Mouse (Mus musculus): ENCODE measurements at regions not wholly inside any gene's neighbourhood (a gene's known extent, or its start where the extent isn't known, plus 50 kb on each side); places are given as distances from the start of the nearest gene placed in this dataset.
"Not testable (repeated sequence)": the region's sequence is repeated elsewhere in the genome, so short reads cannot be mapped to it uniquely, and the experiment has no call there.

DNA sequence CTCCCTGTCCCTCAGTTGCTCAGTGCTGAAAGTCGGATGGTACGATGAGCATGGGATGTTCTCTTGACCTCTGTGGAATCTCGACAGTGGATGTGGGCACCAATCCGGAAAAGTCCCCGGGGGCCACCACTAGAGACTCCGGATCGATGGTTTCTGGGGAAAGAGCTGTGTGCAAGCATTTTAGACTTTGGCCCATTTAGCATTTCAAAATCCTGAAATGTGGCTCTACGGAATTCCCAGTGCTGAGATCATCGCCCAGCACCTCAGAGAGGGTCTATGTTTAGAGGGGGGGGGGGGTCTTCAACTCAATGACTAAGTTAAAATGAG lies 68.6 kb downstream of the Tomm20 start:
- DNase-seq: no peak

DNA sequence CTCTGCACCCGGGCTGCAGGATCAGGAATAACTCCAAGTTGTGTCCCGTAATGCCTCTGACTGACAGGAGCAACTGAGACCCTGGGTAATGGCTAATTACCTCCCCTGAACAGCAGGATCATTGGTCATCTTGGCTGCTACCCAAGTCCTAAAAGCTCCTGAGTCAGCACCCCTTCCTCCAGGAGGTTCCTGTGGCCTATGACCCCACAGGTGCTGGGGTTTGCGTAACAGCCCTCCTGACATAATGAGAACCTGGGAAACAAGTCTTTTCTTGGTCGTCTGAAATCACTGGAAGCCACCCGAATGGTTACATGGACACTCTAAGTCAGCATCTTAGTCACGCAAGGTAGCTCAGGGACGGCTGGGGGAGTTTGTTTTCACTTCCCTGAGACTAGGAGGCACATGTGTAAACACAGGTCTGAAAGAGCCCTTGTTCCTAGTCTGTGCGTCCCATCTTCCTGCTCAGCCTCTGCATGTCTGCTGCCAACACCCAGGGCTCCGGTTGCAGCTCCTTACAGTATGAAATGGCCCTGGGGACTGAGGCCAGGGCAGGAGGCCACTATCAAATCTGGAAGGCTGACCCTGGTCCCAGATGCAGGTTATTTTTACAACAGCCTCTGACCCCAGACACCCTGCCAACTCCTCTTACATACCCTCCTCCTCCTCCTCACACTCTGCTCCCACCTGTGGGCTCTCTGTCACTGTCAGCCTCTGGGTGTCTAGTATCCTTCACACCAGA lies 69.2 kb downstream of the Tomm20 start:
- peak; percentile 85 for DNase-seq

DNA sequence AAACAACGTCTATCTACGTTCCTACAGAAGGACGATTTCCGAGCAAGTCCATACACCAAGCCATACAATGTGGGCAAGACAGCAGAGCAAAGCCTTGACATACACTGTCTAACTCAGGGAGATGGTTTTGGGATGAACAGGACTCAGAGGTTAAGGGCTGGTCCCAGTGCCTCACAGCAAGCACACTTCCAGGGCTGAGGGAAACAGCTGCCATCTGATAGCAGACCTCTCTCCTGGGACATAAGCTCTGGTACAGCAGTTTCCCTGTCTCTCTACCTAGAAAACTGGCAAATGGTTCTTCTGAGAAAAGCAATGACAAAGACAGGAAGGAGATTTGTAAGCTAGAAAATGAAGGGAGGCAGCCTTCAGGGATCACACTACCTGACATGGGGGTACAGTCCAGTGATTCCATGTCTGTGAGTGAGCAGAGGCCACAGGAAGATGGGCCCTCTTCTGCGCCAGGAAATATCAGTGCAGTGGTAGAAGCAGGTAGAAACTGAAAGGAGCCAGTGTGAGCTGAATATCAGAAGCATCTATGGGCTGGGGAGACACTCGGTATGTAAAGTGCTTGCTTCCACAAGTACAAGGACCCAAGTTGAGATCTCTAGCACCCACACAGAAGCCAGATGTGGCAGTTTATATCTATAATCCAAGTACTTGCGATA lies 70.0 kb downstream of the Tomm20 start:
- no peak for DNase-seq

DNA sequence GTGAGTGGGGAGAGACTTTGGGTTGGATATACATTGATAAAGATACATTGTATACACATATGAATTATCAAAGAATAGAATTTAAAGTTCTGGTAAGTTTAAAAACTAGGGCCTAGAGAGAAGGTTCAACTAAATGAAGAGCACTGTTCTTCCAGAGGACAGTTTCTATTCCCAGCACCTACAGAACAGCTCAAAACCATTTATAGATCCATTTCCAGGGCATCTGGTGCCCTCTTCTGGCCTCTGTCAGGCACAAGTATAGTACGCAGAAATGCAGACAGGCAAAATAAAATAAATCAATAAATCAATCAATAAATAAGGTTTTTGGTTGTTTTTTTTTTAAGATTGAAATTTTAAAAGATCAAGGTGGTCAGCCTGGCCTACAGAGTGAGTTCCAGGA lies 70.8 kb downstream of the Tomm20 start:
- no peak for DNase-seq

DNA sequence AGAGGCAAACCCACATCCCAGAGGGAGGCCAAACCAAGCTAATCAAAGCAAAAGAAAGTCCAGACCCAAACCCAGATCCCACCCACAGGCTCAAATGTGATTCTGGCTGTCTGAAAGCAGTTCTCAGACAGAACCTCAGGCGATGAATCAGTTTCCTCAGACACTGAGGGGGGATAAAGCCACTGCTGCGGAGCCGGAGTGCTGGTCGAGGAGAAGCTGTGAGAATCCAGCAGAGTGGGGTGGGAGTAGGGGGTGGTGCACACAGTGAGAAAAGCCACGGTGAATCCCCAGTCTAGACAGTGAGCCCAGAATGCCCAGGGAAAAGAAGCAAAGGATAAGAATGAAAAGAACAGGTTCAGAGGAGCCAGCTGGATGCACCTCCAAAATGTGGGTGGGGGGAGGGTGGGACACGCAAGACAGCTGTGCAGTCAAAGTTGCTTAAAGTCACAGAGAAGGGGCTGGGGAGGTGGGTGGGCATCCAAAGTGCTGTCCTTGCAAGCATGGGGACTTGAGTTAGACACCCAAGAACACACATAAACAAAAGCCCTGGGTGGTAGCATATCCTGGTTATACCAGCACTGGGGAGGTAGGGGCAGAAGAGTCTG lies 71.4 kb downstream of the Tomm20 start:
- no peak for DNase-seq

DNA sequence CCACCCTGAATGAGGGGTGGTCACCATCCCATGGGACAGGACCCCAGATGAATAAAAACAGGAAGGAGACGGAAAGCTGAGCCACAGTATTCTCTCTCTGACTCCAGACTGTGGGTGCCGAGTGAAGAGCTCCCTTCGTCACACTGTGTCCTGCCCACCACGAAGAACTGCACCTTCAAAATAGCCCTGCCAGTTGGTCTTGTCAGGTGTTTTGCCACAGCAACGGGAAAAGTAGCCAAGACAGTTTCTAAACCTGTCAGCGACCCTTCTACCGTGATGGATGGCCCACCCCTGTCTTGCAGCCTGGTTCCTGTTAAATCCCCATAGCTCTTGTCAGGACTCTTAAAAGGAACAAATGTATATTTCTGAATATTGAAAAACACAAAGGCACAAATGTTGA lies 72.3 kb downstream of the Tomm20 start:
- no peak for DNase-seq

DNA sequence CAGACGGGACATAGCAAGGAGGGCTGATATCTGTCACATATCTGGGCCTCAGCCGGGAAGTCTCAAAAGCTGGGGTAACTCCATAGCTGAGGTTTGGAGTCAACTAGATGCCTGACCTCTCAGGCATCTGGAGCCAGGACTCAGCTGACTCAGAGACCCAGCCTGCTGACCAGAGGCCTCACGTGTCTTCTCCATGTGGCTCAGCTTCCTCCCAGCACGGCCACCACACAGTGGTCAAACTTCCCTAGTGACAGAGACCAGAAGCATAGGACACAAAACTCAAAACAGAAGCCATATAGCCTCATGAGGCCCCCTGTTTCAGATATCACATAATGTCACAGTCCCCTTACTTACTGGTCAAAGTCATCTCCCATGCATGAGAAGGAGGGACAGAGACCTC lies 73.1 kb downstream of the Tomm20 start:
- DNase-seq: peak; percentile 77

DNA sequence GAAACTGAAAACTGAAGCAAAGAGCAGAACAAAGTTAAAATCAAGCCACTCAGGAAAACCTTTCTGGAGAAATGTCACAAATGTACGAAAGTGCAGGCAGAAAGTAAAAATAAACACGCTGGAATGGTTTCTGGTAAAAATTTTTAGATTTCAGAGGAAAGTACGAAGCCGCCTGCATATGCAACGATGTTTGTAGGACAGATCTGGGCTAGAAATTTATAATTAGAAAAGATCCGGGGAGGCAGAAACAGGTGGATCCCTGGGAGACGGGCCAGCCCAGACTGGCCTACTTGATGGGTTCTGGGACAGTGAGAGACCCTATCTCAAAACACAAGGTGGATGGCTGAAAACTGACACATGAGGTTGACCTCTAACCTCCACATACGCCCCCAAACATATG lies 73.5 kb downstream of the Tomm20 start:
- no peak for DNase-seq

DNA sequence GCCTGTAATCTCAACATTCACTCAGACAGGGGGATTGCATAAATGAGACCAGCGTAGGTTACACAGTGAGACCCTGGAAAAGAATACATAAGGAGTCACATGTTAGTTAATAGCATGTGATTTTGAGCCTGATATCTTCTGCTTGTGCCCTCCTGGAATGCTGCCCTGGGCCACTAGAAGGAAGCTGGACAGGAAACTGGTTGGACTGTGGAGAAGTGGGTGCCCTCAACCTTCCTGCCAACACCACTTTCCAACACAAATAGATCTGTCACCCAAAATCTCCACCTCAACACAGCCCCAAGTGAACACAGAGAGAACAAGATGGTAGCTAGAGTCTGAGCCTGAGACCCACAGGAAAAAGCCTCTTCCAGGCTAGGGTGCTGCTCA lies 76.2 kb downstream of the Tomm20 start:
- no peak for DNase-seq

DNA sequence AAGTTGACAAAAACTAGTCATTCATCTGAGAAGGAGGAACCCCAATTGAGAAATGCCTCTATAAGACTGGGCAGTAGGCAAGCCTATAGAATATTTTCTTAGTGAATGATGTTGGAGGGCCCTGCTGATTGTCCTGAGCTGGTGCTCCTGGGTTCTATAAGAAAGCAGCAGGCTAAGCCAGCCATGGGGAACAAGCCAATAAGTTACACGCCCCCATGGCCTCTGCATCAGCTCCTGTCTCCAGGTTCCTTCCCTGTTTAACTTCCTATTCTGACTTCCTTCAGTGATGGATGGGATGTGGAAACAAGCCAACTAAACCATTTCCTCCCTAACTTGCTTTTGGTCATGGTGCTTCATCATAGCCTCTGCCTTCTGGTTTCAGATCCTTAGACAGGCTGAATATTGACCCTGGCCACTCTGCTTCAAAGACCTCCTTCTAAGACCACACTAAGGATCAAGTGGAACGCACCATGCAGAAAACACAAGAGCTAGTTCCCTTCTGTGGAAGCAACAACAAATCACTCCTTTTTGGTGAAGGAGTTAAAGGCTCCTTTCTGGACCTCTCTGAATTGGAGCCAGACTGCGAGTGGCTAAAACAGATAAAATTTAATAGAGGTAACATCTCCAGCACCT lies 76.7 kb downstream of the Tomm20 start:
- DNase-seq: no peak

DNA sequence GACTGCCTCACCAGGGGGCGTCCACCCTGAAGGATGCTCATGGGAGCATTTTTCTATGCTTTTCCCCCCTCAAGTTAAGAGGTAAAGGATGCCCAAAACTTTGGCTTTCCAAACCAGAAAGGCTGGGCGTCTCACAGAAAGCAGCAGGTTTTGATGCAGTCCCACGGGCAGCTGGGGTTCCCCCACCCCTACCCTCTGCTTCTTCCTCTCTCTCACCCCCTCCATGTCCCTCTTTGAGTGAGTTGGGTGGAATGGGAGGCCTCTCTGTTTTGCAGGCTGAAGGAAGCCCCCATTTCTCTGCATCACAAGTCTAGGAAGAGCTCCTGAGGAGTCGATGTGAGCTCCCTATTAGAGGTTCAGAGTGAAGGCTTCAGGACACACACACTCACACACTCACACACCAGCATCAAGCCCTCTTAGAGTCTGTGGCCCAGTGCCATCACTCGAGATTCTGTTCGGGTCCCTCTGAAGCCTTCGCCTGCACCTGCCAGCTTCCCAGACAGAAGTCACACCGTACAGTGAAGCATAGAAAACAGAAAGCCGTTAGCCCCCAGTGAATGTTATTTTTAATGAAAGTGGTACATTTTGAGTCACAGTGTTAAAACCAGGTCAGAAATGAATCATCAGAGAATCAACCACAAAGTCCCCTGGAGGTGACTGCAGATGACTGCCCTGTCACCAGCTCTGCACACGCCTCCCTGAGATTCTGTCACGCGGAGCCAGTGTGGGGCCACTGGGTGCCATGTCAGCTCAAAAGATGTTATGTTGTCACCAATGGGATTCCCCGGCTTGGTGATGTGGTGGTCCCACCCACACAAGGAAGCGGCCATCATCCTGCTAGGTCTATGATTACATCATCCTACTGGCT lies 78.3 kb downstream of the Tomm20 start:
- no peak for DNase-seq

DNA sequence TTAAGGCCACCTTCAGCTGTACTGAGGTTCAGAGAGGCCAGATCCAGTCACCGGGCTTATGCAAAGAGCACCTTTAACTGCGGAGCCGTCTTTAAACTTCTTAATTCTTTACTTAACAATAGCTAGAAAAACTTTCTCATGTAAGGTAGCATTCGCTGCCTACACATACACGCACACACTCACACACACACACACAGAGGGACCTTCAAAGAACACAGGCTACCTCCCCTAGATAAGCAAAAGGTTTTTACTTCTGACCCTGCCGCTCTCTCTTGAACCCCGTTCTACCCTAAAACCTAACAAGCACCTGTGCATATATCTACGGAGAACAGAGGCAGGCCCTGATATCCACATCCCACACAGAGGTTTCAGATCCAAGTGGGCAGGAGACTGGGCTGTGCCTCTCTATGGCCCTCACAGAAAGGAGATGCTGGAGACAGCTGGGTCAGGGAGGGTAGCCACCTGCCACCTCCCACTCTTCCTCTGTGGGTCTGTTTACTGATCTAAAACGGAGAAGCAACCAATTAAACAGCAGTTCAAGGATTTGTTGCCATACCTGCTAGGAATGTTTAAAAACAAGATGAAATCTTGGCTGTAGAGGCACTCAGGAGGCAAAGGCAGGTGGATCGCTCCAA lies 81.2 kb downstream of the Tomm20 start:
- DNase-seq: no peak

DNA sequence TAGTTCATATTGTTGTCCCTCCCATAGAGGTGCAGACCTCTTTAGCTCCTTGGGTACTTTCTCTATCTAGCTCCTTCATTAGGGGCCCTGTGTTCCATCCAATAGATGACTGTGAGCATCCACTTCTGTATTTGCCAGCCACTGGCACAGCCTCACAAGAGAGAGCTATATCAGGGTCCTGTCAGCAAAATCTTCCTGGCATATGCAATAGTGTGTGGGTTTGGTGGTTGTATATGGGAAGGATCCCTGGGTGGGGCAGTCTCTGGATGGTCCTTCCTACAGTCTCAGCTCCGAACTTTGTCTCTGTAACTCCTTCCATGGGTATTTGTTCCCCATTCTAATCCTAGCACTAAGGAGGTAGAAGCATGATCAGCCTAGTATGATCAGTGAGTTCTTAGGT lies 82.0 kb downstream of the Tomm20 start:
- not testable (repeated sequence) for DNase-seq

DNA sequence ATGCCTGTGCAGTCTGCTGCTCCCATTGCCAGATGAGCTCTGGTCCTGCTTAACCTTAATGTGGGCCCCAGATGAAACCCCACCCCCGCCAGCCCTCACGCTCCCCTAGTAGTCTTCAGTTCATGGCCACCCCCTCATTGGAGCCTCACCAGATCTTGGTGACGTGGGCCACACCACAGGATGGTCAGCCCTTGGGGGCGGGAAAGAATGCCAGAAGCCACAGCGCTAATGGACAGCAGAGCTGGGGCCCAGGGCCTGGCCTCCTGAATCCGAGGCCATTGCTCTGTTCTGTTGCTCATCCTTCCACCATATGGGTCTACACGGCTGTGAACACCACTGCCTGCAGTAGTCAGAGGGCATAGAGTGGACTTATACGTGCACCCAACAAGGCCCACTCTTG lies 83.9 kb downstream of the Tomm20 start:
- DNase-seq: no peak

DNA sequence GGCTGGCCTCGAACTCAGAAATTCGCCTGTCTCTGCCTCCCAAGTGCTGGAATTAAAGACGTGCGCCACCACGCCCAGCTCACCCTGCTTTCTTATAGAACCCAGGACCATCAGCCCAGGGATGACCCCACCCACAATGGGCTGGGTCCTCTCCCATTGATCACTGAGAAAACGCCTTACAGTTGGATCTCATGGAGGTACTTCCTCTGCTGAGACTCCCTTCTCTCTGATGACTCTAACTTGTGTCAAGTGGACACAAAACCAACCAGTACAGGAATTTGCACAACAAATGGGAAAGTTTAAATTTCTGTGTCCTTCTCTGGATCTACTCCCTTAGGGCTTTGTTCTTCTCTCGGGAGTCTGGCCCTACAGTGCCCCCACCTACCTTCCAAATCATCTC lies 85.0 kb downstream of the Tomm20 start:
- no peak for DNase-seq

DNA sequence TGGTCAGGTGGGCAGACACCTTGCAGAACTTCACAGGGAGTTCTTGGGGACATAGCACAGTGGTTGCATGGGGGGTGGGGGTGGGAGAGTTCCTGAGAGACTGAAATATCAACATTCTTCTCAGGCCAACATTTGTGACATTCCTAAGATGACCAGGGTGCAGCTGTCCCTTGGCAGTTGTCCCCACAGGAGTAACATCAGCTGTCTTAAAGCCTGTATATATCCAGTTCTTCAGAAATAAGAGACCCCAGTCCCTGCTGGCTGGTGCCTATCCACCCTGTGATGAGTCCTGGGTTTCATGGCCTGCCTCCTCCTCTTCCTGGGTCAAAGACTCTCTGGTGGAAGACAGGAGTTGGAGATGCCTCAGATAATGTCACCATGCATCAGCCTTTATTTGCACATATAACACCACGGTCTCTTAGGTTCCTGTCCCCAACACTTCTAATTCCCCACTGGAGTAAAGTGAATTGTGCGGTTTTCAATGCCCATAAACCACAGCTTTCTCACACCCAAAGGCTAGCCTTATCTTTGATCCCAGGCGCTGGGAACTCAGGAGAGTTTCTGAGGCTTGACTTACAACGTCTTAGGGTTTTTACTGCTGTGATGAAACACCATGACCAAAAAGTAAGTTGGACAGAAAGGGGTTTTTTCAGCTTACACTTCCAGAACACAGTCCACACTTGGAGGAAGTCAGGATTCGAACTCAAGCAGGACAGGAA lies 85.8 kb downstream of the Tomm20 start:
- no peak for DNase-seq

DNA sequence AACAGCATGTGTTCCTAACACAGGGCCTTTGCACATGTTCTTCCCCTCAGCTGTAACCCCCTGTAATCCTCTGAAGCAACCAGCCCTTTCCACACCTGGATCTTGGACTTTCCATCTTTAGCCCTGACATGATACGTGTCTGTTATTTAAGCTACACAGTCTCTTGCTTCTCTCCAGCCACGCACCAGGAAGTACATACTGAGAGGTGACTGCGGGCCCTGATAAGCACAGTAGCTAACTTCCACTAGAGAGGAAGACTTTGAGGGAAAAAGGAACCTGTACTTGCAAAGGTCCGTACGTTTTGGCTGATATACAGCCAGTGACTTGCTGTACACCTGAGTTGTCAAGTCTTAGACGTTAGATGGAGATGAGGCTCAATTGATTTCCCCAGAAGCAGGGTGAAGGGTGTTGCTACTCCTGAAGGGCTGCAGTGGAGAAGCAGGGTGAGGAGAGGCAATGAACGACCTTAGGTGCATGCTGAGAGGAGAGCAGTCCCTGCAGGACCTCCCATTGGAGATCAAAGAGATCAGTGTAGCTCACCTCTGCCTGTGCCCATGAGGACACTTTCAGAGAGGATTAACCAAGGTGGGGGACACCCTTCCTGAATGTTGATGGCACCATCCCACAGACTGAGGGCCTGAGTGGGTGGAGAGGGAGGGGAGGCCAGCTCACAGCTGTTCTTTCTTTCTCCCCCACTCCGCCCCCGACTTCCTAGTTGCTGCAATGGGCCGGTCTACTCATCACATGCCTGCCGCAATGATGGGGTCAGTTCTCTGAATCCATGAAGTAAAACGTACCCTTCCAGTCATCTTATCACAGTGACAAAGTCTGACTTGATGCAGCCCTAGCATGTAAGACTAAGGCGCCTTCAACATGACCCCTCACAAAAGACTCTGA lies 88.1 kb downstream of the Tomm20 start:
- no peak for DNase-seq

DNA sequence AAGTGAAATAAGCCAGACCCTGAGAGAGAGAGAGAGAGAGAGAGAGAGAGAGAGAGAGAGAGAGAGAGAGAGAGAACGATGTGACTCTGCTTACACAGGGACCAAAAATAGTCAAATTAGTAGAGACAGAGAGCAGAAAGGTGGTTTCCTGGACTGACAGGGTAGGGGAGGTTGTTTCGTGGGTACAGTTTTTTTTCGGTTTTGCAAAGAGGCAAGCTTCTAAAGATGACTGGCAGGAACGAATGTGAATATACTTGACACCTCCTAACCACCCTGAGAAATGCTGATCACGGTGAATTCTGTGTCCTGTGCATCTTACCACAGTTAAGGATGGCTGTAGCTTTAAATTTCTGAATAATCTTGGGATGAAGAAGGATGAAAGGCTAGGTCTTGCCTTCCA lies 89.7 kb downstream of the Tomm20 start:
- no peak for DNase-seq

DNA sequence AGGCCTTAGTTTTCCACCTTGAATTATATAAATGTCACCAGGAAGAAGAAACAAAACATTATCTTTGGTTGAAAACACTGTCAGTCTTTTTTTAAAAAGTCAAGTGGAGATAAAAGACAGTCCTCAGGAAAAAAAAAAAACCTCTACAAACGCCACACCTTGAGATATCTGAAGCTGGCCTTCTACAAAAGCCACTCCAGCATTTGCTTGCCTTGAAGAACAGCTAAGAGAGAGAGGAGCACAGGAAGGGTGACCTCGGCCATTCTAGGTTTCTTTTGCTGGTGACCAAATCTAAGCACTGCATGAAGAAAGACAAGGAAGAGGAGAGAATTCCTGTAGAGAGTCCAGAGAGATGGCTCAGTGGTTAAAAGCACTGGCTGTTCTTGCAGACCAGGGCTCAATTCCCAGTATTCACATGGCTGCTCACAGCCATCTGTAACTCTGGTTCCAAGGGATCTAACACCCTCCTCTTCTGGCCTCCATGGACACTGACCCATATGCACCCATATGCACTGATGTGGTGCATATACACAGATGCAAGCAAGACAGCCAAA lies 90.5 kb downstream of the Tomm20 start:
- no peak for DNase-seq
